Mouse (Mus musculus): ENCODE measurements around the gene Csrnp2. TPM values are rescaled to one million over a fixed set of nuclear protein-coding genes. Genes with fewer than 3 reads are reported as not detected.
A peak's percentile ranks its signal among the peaks of the same experiment; 100 is the strongest.
"Not testable (repeated sequence)": the region's sequence is repeated elsewhere in the genome, so short reads cannot be mapped to it uniquely, and the experiment has no call there.

Csrnp2 gene
- polyA plus RNA-seq, 1 experiment: 40.9 TPM

DNA sequence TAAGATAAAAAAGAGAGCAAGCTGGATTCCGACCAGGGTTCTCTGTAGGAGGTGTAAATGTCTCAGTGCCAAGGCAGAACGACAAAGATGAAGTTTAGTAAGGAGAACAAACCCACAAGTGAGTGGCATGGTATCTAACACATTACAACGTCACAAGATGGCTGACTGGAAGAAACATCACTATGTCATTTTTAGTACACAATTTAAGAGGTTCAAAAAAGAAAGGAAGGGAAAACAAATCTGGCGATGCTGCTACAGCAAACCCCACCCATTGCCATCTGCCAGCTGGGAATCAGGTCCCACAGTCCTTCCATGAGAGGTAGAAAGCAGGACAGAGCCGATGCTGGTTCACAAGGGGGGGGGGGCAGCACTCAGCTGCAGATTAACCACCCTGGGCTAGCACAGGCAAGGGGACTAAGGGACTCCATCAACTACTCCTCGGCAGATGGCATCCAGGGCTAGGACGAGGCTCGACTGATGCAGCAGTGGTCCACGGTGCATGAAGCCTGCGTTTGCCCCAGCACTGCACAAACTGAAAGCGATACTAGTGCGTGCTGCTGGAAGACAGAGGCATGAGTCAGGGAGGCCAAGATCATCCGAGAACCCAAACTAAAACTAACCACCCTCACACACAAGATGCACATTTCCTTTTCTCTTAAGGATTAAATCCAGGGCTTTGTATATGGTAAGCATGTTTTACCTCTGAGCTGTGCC is 13.3 kb upstream of the Csrnp2 start:
- peak; percentile 13 for DNase-seq (ENCODE audit: low read depth)
- TF ChIP-seq CTCF (IDR thresholded peaks at IDR 0.05; ENCODE audit: borderline replicate concordance, extremely low read depth, insufficient read depth, insufficient read length) (no peak), POLR2A (IDR thresholded peaks at IDR 0.05; ENCODE audit: borderline replicate concordance, extremely low read depth, insufficient read depth, insufficient read length, poor library complexity, severe bottlenecking) (no peak)

DNA sequence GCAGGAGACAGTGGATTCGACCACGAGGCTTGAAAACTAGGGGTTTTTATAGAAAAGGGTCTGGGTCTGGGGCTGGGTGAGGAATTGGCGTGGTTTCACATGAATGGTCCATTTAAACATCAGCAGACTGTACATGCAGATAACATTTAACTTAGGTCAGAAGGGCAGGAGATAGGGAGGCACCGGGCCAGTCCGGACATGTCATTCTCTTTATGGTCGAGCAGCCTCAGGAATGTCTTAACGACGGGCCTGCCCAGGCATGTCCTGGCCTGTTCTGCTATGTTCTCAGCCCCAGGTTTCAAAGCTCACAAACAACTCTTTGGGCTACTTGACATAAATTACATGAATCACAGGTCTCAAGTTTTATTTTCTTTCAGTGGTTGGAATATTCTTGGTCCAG is 4.2 kb upstream of the Csrnp2 start:
- DNase-seq (ENCODE audit: low read depth): not testable (repeated sequence)

DNA sequence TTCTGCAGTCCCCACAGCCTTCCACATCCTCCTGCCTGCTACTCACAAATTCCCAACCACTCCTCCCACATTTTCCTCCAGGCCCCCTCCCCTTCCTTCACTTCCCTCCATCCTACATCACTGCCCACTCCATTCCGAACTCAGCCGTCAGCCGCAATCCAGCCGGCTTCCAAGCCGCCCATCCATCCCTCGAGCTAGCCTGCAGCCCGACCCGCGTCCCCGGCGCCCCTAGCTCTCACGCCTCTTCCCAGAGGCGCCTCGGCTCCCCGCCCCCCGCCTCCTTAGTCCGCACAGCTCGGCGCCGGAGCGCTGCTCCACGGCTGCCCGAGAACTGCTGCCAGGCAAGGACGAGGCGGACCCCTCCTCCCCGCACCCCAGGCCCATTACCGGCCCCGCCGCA is 641 bp downstream of the Csrnp2 start:
- TF ChIP-seq CTCF (IDR thresholded peaks at IDR 0.05; ENCODE audit: borderline replicate concordance, extremely low read depth, insufficient read depth, insufficient read length) (no peak), POLR2A (IDR thresholded peaks at IDR 0.05; ENCODE audit: borderline replicate concordance, extremely low read depth, insufficient read depth, insufficient read length, poor library complexity, severe bottlenecking) (no peak)
- DNase-seq (ENCODE audit: low read depth): peak; percentile 88

DNA sequence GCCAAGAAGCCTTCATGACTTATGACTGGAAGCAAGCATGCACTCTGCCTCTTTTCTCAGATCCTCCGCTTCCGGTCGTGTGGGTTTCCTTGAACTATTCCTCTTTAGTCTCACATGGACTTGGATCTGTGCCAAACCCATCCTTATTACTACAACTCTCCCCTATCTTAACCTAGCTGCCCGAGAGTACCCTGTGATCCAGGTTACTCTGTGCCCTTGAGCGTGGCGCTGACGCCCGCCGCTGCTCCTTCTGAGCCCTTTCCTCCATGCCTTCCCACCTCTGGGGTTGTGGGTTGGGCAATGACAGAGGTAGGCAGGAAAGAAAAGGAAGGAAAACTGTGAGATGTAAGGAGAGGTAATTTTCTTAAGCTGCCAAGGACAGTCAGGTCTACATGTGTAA is 3.3 kb downstream of the Csrnp2 start:
- TF ChIP-seq POLR2A (IDR thresholded peaks at IDR 0.05; ENCODE audit: borderline replicate concordance, extremely low read depth, insufficient read depth, insufficient read length, poor library complexity, severe bottlenecking) (no peak), CTCF (IDR thresholded peaks at IDR 0.05; ENCODE audit: borderline replicate concordance, extremely low read depth, insufficient read depth, insufficient read length) (no peak)
- DNase-seq (ENCODE audit: low read depth): peak; percentile 32

DNA sequence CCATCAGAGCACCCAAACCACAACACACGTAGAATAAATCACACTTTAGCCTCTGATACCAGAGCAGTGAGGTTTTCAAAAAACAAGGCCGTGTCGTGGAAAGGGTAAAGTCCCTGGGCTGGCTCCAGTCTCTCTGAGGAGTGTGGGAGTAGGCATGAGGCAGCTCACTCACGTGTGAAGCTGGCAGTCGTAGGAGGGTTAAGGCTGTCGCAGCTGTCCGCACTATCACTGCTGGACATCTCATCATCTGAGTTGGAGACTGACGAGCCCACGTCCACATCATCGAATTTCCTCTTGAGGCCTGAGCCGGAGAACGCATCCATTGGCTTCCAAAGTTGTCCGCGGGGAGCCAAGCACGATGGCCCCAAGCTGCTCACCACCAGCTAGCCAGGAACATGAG is 6.0 kb downstream of the Csrnp2 start:
- no peak for TF ChIP-seq CTCF (IDR thresholded peaks at IDR 0.05; ENCODE audit: borderline replicate concordance, extremely low read depth, insufficient read depth, insufficient read length)
- no peak for TF ChIP-seq POLR2A (IDR thresholded peaks at IDR 0.05; ENCODE audit: borderline replicate concordance, extremely low read depth, insufficient read depth, insufficient read length, poor library complexity, severe bottlenecking)
- no peak for DNase-seq (ENCODE audit: low read depth)

DNA sequence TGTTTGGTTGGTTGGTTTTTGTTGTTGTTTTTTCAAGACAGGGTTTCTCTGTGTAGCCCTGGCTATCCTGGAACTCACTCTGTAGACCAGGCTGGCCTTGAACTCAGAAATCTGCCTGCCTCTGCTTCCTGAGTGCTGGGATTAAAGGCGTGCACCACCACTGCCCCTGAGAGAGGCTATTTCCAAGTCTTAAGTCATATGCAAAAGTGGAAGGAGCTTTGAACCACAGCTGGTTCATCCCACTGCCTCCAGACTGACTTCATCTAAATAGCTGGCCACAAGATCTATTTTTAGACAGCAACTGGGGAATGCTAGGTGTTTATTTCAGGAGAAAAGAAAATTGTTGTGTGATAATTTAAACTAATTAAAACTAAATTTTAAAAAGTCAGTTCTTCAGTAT is 7.0 kb downstream of the Csrnp2 start:
- DNase-seq (ENCODE audit: low read depth): not testable (repeated sequence)

DNA sequence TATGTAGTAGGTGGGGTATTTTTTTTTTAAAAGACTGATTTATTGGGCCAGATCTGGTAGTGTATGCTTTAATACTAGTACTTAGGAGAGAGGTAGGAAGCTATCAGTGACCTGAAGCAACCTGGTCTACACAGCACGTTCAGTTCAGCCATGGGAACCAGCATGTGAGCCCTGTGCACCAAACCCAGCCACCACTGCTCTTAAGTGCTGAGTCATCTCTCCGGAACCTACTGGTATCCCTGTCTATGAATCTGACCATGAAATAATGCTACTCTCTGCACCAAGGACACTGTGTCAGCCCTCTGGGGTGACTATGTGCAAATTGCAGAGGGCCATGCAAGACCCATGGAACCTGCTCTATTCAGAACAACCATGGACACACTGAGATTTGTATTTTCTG is 8.2 kb downstream of the Csrnp2 start:
- TF ChIP-seq POLR2A (IDR thresholded peaks at IDR 0.05; ENCODE audit: borderline replicate concordance, extremely low read depth, insufficient read depth, insufficient read length, poor library complexity, severe bottlenecking): no peak
- no peak for TF ChIP-seq CTCF (IDR thresholded peaks at IDR 0.05; ENCODE audit: borderline replicate concordance, extremely low read depth, insufficient read depth, insufficient read length)
- no peak for DNase-seq (ENCODE audit: low read depth)

DNA sequence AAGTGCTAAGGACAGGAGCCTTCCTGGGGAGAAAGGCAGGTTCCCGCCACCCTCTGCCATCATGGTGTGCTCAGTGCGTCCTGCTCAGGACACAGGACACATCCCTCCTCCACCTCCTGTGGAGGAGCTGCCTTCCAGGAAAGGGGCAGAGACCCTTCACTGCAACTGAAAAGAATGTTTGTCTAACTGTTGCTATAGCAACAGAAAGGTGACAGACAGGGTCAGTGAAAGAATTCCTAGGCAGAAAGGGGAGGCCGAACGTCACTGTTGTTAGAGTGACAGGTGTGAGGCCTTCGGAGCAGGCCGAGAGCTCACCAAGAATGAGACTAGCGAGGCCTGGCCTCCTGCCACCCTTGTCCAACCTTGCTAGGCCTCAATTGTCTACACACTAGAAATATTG is 8.8 kb downstream of the Csrnp2 start:
- TF ChIP-seq POLR2A (IDR thresholded peaks at IDR 0.05; ENCODE audit: borderline replicate concordance, extremely low read depth, insufficient read depth, insufficient read length, poor library complexity, severe bottlenecking) (no peak), CTCF (IDR thresholded peaks at IDR 0.05; ENCODE audit: borderline replicate concordance, extremely low read depth, insufficient read depth, insufficient read length) (no peak)
- no peak for DNase-seq (ENCODE audit: low read depth)

DNA sequence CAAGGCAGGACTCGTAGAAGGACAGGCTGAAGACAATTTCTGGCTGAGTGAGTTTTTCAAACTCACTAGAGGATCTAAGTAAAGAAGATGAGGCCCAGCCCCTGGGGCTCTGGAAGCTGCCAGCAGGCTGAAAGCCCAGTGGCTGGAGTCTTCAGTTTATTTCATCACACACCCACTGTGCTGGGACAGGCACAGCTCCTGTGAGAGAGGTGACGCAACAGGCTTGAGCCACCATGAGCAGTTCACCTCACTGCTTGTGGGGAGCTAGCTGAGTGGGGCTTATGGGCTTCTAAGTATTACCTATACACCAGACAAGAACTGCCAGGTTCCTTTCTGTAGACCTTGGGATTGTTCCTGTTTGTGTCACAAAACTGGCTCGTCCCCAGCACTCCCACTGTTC is 9.7 kb downstream of the Csrnp2 start:
- no peak for TF ChIP-seq CTCF (IDR thresholded peaks at IDR 0.05; ENCODE audit: borderline replicate concordance, extremely low read depth, insufficient read depth, insufficient read length)
- TF ChIP-seq POLR2A (IDR thresholded peaks at IDR 0.05; ENCODE audit: borderline replicate concordance, extremely low read depth, insufficient read depth, insufficient read length, poor library complexity, severe bottlenecking): no peak
- DNase-seq (ENCODE audit: low read depth): no peak

DNA sequence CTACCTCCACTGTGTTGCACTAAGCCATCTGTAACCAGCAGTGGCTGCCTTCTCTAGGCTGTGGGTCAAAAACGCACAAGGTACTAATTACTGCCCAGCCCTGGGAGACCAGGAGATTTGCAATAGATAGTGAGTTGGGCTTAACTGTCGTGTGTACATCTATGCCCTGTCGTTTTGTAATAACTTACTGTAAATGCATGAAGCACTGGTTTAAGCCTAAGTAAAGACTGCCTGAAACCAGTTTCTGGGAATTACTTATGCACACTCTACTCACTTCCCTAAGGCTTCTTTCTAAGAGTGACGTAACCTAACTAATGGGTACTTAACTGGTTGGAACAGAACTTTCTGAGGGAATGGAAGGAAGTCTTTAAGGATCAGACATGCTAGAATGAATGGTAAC is 16.4 kb downstream of the Csrnp2 start:
- DNase-seq (ENCODE audit: low read depth): no peak
- TF ChIP-seq POLR2A (IDR thresholded peaks at IDR 0.05; ENCODE audit: borderline replicate concordance, extremely low read depth, insufficient read depth, insufficient read length, poor library complexity, severe bottlenecking) (no peak), CTCF (IDR thresholded peaks at IDR 0.05; ENCODE audit: borderline replicate concordance, extremely low read depth, insufficient read depth, insufficient read length) (no peak)

DNA sequence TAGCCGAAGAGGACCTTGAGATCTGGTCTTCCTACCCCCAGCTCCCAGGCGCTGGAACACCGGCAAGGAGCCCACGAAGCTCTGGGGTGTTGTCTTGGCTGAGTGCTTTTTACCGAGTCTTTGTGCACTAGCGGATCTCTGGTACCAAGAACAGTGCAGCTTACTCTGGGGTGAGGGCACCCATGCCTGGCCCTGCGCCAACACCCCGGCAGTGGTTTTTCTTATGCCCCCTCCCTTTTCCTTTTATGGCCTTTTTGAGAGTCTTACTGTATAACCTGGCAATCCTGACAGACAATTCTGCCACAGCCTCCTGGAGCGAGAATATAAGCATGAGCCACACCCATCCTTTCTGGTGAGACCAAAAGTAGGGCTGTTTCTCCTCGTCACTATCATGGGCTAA is 16.9 kb downstream of the Csrnp2 start:
- no peak for TF ChIP-seq CTCF (IDR thresholded peaks at IDR 0.05; ENCODE audit: borderline replicate concordance, extremely low read depth, insufficient read depth, insufficient read length)
- DNase-seq (ENCODE audit: low read depth): no peak

DNA sequence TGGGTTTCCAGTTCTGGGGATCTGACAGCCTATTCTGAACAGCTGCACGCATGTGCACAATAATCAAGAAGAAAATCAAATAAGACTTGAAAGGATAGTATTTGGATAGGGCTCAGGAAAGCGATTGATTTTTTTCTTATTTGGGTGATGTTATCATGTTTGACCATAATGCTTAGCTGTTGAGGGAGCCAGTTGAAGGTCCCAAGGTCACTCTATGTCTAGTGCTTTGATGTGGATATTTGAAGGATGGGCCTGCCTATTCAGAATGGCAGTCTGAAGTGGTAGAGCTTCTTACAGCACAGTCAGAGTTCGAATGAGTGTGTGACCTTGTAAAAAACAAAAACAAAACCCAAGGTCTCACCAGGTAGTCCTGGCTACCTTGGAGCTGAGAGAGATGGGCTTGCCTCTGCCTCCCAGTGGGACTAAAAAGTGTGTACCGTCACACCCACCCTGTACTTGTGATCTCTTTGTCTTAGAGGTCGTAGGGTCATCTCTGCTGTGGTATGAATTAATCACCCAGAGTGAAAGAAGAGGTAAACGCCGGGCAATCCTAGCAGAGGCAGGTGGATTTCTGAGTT is 21.3 kb downstream of the Csrnp2 start:
- TF ChIP-seq POLR2A (IDR thresholded peaks at IDR 0.05; ENCODE audit: borderline replicate concordance, extremely low read depth, insufficient read depth, insufficient read length, poor library complexity, severe bottlenecking) (no peak), CTCF (IDR thresholded peaks at IDR 0.05; ENCODE audit: borderline replicate concordance, extremely low read depth, insufficient read depth, insufficient read length) (no peak)
- DNase-seq (ENCODE audit: low read depth): no peak

DNA sequence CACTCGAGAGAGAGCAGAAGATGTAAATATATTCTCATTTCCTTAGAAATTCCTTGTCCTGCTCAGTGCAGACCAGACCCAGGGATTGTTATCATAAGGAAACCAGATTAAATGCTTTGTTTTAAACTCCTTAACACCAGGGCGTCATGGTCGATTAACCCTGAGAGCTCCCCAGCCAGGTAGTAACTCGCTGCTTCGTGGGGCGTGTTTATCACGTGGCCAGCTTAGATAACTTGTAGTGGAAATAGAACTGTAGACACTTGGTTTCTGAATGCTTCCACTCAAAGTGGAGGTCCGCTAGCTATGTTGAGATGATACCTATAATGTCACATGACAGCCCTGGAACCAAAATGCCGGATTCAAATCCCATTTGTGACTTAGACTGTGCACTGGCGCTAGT is 25.3 kb downstream of the Csrnp2 start:
- no peak for DNase-seq (ENCODE audit: low read depth)
- no peak for TF ChIP-seq POLR2A (IDR thresholded peaks at IDR 0.05; ENCODE audit: borderline replicate concordance, extremely low read depth, insufficient read depth, insufficient read length, poor library complexity, severe bottlenecking)
- TF ChIP-seq CTCF (IDR thresholded peaks at IDR 0.05; ENCODE audit: borderline replicate concordance, extremely low read depth, insufficient read depth, insufficient read length): no peak
